Mouse (Mus musculus) midbrain, embryonic 14.5 days (tissue): ENCODE results near the gene Myo16. TPM values are rescaled to one million over a fixed set of nuclear protein-coding genes. Genes with fewer than 3 reads are reported as not detected.

ENCODE experiments used
- ATAC-seq: fragments of 200-750 bp; cut with Nextera tagmentation; 2 replicates; pipeline ENCODE4 v1.8.0; 2017; ENCODE audit warnings: moderate number of reproducible peaks, moderate library complexity; ENCODE audit not compliant: low FRiP score, low TSS enrichment
- DNase-seq: peaks from one replicate; pipeline ENCODE4 v3.0.0-alpha.2; 2015
- H3K27ac ChIP-seq: fragments of 300-500 bp; sonication (generic); replicated peaks from 2 replicates; pipeline ENCODE4 v1.5.1; 2014; ENCODE audit warnings: mild to moderate bottlenecking, low read depth, low read length, moderate library complexity
- H3K27me3 ChIP-seq: fragments of 300-500 bp; sonication (generic); 2 replicates; pipeline ENCODE4 v1.6.1; 2014; ENCODE audit warnings: low read length, control low read depth, mixed read lengths; ENCODE audit not compliant: control insufficient read depth, insufficient read depth
- H3K36me3 ChIP-seq: fragments of 300-500 bp; sonication (generic); 2 replicates; pipeline ENCODE4 v1.6.1; 2014; ENCODE audit warnings: low read length, control low read depth; ENCODE audit not compliant: control insufficient read depth, insufficient read depth
- H3K4me1 ChIP-seq: fragments of 300-500 bp; sonication (generic); 2 replicates; pipeline ENCODE4 v1.6.1; 2014; ENCODE audit warnings: mild to moderate bottlenecking, antibody characterized with exemption, low read length, control low read depth; ENCODE audit not compliant: control insufficient read depth, insufficient read depth
- H3K4me2 ChIP-seq: fragments of 300-500 bp; sonication (generic); 2 replicates; pipeline ENCODE4 v1.6.1; 2014; ENCODE audit warnings: mild to moderate bottlenecking, low read length, moderate library complexity
- H3K4me3 ChIP-seq: fragments of 300-500 bp; sonication (generic); replicated peaks from 2 replicates; pipeline ENCODE4 v1.5.1; 2014; ENCODE audit warnings: low read depth, low read length
- H3K9ac ChIP-seq: fragments of 300-500 bp; sonication (generic); replicated peaks from 2 replicates; pipeline ENCODE4 v1.6.1; 2014; ENCODE audit warnings: mild to moderate bottlenecking, low read length, moderate library complexity
- H3K9me3 ChIP-seq: fragments of 300-500 bp; sonication (generic); 2 replicates; pipeline ENCODE4 v1.6.1; 2016; ENCODE audit warnings: low read length, control low read depth, mixed read lengths; ENCODE audit not compliant: control insufficient read depth
- WGBS: fragments of 180-500 bp; shearing (Covaris S2); extraction: QIAGEN DNeasy Blood & Tissue Kit; methylation state at CpG from one replicate; pipeline ENCODE4 v1.1.7; 2014; 5-methylcytosine and 5-hydroxymethylcytosine counted together
- polyA plus RNA-seq: library from polyadenylated mRNA; unstranded; fragments of >200 nt; fragmentation: Nextera tagmentation; extraction: Ambion mirVana; gene quantifications from 2 replicates; pipeline ENCODE4 v1.2.1, GENCODE M21; 2014

Gene Myo16
- polyA plus RNA-seq, 1 experiment from 2014 or later = 6.1 TPM

- H3K4me3 ChIP-seq = no peak overlapping the region
- H3K36me3 ChIP-seq = no peaks in the 10 kb centered on the region
- no peak for DNase-seq
- H3K9me3 ChIP-seq = no peaks in the 10 kb centered on the region; the same call in 1 of the 2 replicates
- H3K27me3 ChIP-seq = no peaks in the 10 kb centered on the region
- no peaks in the 10 kb centered on the region for H3K4me1 ChIP-seq
- H3K9ac ChIP-seq = no peak overlapping the region
- H3K27ac ChIP-seq = no peak overlapping the region
- WGBS = 90% methylated on average over 3 of the region's 3 CpGs
- ATAC-seq = no peak
- no peak overlapping the region for H3K4me2 ChIP-seq
Observed at GRCm38 (mm10) chr8:10549434-10549833, 395.7 kb downstream of the Myo16 start.

DNA sequence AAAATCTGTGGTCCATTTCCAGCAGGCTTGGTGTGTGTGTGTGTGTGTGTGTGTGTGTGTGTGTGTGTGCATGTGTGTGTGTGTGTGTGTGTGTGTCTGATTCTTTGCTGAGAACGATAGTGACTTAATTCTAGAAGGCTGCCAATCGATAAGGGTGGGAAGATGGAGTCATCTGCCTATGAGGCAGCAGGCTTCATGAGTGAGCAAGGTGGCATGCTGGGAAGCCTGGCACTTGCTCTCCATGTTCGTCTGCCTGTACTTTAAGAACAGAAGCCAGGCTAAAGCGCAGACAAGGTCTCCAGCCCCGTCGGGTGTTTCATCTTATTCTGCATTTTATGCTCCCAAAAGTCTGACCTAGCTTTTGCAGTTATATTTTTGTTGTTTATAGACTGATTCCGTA is 404.2 kb downstream of the Myo16 start:
- ATAC-seq = no peak
- H3K4me2 ChIP-seq = no peak overlapping the region
- H3K36me3 ChIP-seq = no peaks in the 10 kb centered on the region

DNA sequence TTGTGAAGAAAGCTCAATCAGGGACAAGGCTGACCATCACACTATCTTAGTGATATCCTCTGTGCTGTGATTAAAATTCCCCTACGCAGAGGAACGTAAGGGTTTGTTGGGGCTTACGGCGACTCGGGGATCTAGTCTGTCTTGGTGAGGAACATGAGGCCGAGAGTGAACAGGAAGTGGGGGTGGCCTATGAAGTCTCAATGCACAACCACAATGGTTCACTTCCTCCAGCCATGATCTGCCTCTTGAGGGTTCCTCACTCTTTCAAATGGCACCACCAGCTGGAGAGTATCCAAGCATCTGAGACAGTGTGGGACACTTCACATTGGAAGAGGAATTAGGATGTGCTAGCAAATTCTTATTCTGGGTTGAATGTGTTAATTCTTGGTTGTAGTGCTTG is 405.8 kb downstream of the Myo16 start:
- Histone ChIP-seq H3K27me3 (no peaks in the 10 kb centered on the region), H3K4me3 (no peak overlapping the region), H3K27ac (no peak overlapping the region), H3K9ac (no peak overlapping the region), H3K4me1 (peaks cover 9% of the 10 kb centered on the region), H3K36me3 (no peaks in the 10 kb centered on the region), H3K4me2 (no peak overlapping the region), H3K9me3 (no peaks in the 10 kb centered on the region)
- ATAC-seq (no peak), DNase-seq (no peak)
- WGBS = 92% methylated on average over 6 of the region's 6 CpGs

More for the DNA sequence above, 404.2 kb downstream of the Myo16 start:
- DNase-seq = no peak
- H3K27ac ChIP-seq = no peak overlapping the region
- H3K9me3 ChIP-seq = no peaks in the 10 kb centered on the region
- H3K27me3 ChIP-seq = no peaks in the 10 kb centered on the region
- no peak overlapping the region for H3K9ac ChIP-seq
- H3K4me1 ChIP-seq = peaks cover 9% of the 10 kb centered on the region
- WGBS = 82% methylated on average over 7 of the region's 7 CpGs
- H3K4me3 ChIP-seq = no peak overlapping the region

DNA sequence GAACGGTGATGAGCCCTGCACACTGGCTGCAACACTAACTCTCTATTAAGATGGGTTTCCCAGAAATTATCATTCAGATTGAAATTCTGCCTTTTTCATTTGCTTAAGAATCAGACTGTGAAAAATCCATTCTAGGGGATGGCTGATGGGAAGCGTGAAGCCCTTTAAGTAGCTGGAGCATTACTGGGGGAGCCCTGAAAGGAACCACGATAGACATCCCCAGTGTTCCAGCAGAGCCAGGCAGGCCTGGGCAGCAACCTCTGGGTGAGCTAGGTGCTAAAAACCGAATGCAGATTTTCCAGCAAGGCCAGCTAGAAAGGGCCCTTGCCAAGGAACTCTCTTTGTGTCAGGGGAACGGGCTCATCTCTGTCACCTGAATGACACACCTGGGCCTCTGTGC is 407.9 kb downstream of the Myo16 start:
- peak; percentile 37 for DNase-seq

GRCm38 (mm10) chr8:10562046-10562445 is 408.3 kb downstream of the Myo16 start:
- WGBS = 48% methylated on average over 13 of the region's 13 CpGs
- no peak overlapping the region for H3K9ac ChIP-seq
- H3K9me3 ChIP-seq = no peaks in the 10 kb centered on the region
- H3K27me3 ChIP-seq = no peaks in the 10 kb centered on the region
- H3K4me1 ChIP-seq = peaks cover 9% of the 10 kb centered on the region
- H3K27ac ChIP-seq = peak overlapping the region; percentile 64
- DNase-seq (peak; percentile 42), ATAC-seq (no peak)
- H3K36me3 ChIP-seq = no peaks in the 10 kb centered on the region
- H3K4me3 ChIP-seq = no peak overlapping the region
- no peak overlapping the region for H3K4me2 ChIP-seq

More for the DNA sequence above, 407.9 kb downstream of the Myo16 start:
- Histone ChIP-seq H3K4me3 (no peak overlapping the region), H3K36me3 (no peaks in the 10 kb centered on the region), H3K9me3 (no peaks in the 10 kb centered on the region), H3K4me2 (no peak overlapping the region), H3K27ac (peak overlapping the region; percentile 64), H3K4me1 (peaks cover 9% of the 10 kb centered on the region), H3K27me3 (no peaks in the 10 kb centered on the region), H3K9ac (no peak overlapping the region)
- no peak for ATAC-seq
- WGBS = 46% methylated on average over 5 of the region's 5 CpGs

GRCm38 (mm10) chr8:10562636-10563035 is 408.9 kb downstream of the Myo16 start:
- WGBS = 92% methylated on average over 9 of the region's 9 CpGs
- no peaks in the 10 kb centered on the region for H3K27me3 ChIP-seq
- H3K4me2 ChIP-seq = no peak overlapping the region
- DNase-seq (no peak), ATAC-seq (no peak)
- no peaks in the 10 kb centered on the region for H3K9me3 ChIP-seq
- peaks cover 9% of the 10 kb centered on the region for H3K4me1 ChIP-seq
- H3K27ac ChIP-seq = no peak overlapping the region
- no peak overlapping the region for H3K9ac ChIP-seq
- H3K4me3 ChIP-seq = no peak overlapping the region
- no peaks in the 10 kb centered on the region for H3K36me3 ChIP-seq

DNA sequence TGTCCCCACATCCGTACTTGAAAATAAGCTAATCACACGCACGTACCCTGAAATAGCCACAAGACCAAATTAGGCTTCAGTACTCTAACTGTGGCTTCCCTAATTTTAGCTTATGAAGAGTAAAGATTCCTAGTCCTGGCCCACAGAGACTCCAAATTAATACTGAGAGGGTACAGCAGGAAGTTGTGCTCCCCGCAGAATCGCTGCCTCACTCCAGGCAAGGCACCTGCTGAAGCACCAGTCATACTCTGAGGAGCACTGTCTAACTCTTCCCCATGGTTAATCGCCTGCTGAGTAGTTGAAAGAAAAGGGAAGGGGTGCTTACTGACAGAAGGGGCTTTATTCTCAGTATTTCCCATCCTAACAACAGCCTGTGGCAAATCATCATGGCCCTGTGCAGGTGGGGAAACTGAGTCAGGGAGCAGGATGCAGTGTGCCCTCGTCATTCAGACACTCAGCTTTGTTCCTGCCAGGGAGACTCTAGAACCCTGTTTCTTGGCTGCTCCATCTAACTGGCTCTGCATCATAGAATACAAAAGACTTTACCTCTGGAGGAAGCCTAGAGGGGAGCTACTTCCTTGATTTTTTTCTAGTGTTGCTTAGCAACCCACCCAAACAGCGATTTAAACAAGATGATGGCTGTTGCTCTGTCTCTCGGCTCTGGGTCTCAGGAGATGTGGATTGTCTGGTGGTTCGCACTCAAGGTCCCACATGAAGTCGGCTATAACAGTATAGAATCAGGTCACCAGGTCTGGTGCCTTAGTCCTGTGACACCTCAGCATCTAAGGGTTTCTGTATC is 411.7 kb downstream of the Myo16 start:
- ATAC-seq = no peak
- Histone ChIP-seq H3K4me2 (no peak overlapping the region), H3K27me3 (no peaks in the 10 kb centered on the region), H3K4me3 (no peak overlapping the region), H3K9me3 (no peaks in the 10 kb centered on the region), H3K4me1 (peaks cover 9% of the 10 kb centered on the region), H3K36me3 (no peaks in the 10 kb centered on the region), H3K27ac (no peak overlapping the region), H3K9ac (no peak overlapping the region)
- 67% methylated on average over 11 of the region's 11 CpGs for WGBS
- DNase-seq = peak; percentile 17

DNA sequence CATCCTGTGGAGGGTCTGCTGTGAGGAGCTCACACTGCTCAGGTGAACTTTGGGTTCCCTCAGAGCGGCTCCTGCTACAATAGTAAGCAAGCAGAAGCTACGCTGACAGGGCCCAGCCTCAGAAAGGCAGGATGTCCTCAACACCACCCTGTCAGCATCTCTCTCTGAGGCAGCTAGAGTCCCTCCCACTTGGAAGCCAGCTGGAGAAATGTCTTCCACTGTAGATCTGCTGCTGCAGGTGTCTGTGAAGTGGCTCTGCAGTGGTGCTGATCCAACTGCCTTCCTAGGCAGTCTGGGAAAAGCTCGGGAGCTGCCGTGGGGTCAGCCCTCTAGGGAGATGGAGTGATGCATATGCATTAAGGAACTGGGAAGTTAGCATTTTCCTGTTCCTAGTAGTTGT is 414.7 kb downstream of the Myo16 start:
- ATAC-seq (no peak), DNase-seq (no peak)
- Histone ChIP-seq H3K4me2 (no peak overlapping the region), H3K27me3 (no peaks in the 10 kb centered on the region), H3K27ac (no peak overlapping the region), H3K36me3 (no peaks in the 10 kb centered on the region), H3K4me1 (no peaks in the 10 kb centered on the region), H3K9me3 (no peaks in the 10 kb centered on the region), H3K9ac (no peak overlapping the region), H3K4me3 (no peak overlapping the region)
- WGBS = 67% methylated on average over 4 of the region's 4 CpGs

DNA sequence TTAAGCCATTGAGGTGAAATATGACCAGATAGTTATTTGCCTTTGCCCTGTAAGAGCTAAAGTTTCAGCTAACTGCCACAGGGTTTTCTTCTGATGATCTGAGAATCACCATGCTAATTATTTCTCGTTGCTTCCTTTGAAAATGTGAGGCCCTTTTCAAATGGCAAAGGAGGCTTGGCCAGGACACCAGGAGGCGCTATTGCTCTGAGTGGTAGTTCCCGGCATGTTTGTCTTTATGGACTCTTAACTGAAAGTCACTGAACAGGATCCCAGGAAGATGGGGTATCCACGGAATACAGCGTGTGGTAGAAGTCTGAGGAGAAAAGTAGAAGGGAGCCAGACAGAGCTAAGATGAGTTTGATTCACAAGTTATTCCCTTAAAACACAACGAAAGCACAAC is 420.4 kb downstream of the Myo16 start:
- Histone ChIP-seq H3K27me3 (no peaks in the 10 kb centered on the region), H3K4me2 (no peak overlapping the region), H3K9ac (no peak overlapping the region), H3K27ac (no peak overlapping the region), H3K9me3 (no peaks in the 10 kb centered on the region), H3K36me3 (no peaks in the 10 kb centered on the region), H3K4me1 (no peaks in the 10 kb centered on the region), H3K4me3 (no peak overlapping the region)
- DNase-seq = peak; percentile 89
- ATAC-seq = no peak
- WGBS = 21% methylated on average over 6 of the region's 6 CpGs
